Mouse (Mus musculus) ES-E14 (cell line): ENCODE data around the gene Wdr4. TPM values are rescaled to one million over a fixed set of nuclear protein-coding genes. Genes with fewer than 3 reads are reported as not detected.

Experiments used
- DNase-seq: peaks from one replicate; pipeline ENCODE4 v3.0.0-alpha.2; 2013; ENCODE audit warnings: low read depth, low spot score
- H3K27ac ChIP-seq: 2 replicates; pipeline ENCODE4 v1.5.1; 2012; ENCODE audit warnings: low read depth, mild to moderate bottlenecking, low read length, moderate library complexity, mixed read lengths; ENCODE audit not compliant: poor library complexity, insufficient read depth, severe bottlenecking
- H3K36me3 ChIP-seq: 2 replicates; pipeline ENCODE4 v1.6.1; 2012; ENCODE audit warnings: mild to moderate bottlenecking, low read length, moderate library complexity, mixed read lengths; ENCODE audit not compliant: control insufficient read depth, poor library complexity, insufficient read depth, severe bottlenecking
- H3K4me1 ChIP-seq, 2 experiments: fragments of 150-350 bp in 1 of 2; sonication (generic) in 1 of 2; 2 replicates each; pipeline ENCODE4 v1.6.1; 2012; ENCODE audit warnings: low read length in 2 of 2, mild to moderate bottlenecking in 1 of 2, mixed read lengths in 1 of 2; ENCODE audit not compliant: control insufficient read depth in 2 of 2, insufficient read depth in 2 of 2, poor library complexity in 1 of 2
- H3K4me3 ChIP-seq, 2 experiments: fragments of 150-350 bp in 1 of 2; sonication (generic) in 1 of 2; 2 replicates each; pipeline ENCODE4 v1.5.1; 2012; ENCODE audit warnings: low read length in 2 of 2, low read depth in 1 of 2, mild to moderate bottlenecking in 1 of 2, mixed read lengths in 1 of 2; ENCODE audit not compliant: insufficient read depth in 1 of 2, poor library complexity in 1 of 2, severe bottlenecking in 1 of 2
- H3K9ac ChIP-seq: 2 replicates; pipeline ENCODE4 v1.6.1; 2012; ENCODE audit warnings: low read depth, mild to moderate bottlenecking, low read length, mixed read lengths; ENCODE audit not compliant: poor library complexity, insufficient read depth, severe bottlenecking
- H3K9me3 ChIP-seq: fragments of 150-350 bp; sonication (generic); 2 replicates; pipeline ENCODE4 v1.6.1; 2012; ENCODE audit warnings: low read depth, mild to moderate bottlenecking, low read length; ENCODE audit not compliant: control insufficient read depth, insufficient read depth
- CHD2 ChIP-seq: IDR thresholded peaks from 2 replicates; pipeline ENCODE4 v1.6.1; 2014; ENCODE audit warnings: mild to moderate bottlenecking, low read depth, low read length, inconsistent platforms
- HCFC1 ChIP-seq: IDR thresholded peaks from 2 replicates; pipeline ENCODE4 v1.6.1; 2012; ENCODE audit warnings: low read length, inconsistent platforms, borderline replicate concordance; ENCODE audit not compliant: insufficient read depth
- MAFK ChIP-seq: IDR thresholded peaks from 2 replicates; pipeline ENCODE4 v1.6.1; 2014; ENCODE audit warnings: mild to moderate bottlenecking, low read depth, low read length, inconsistent platforms; ENCODE audit not compliant: insufficient read depth
- ZC3H11A ChIP-seq: IDR thresholded peaks from 2 replicates; pipeline ENCODE4 v1.6.1; 2012; ENCODE audit warnings: low read depth, mild to moderate bottlenecking, inconsistent platforms, low read length, borderline replicate concordance
- ZNF384 ChIP-seq: IDR thresholded peaks from 2 replicates; pipeline ENCODE4 v1.6.1; 2012; ENCODE audit warnings: low read depth, low read length, inconsistent platforms
- in situ Hi-C, 2 experiments: fragments of 600-800 bp; cut with MboI; formaldehyde crosslinking; loops; one replicate each; pipeline ENCODE4 v1.15.1; 2025; ENCODE audit warnings: low sequenced_read_pairs in 2 of 2, inconsistent platforms in 1 of 2; ENCODE audit not compliant: unreplicated experiment in 2 of 2
- total RNA-seq: library from RNA; depleted of rRNA; stranded (reverse); fragments of 300-350 nt; gene quantifications from 2 replicates; pipeline ENCODE4 v1.2.3, GENCODE M21; 2012; rRNA removed

The Wdr4 gene
- total RNA-seq, 1 experiment: 58.5 TPM

DNA sequence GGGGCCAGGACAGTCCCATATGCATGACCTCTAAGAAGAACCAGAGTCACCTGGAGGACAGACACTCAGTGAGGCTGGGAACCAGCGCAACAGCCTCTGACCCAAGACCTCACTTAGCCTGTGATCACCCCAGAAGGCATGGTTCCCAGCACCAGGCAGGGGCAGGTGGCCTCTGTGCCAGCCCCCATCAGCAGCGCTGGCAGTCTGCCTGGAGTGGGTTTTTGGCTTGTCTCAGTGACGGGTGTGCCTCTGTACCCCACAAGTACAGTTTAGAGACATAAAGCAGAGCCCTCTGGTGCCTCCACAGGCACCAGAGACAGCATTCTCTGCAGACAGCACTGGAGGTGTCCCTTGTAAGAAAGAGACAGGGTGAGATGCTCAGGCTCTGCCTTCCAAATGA lies 69.6 kb downstream of the Wdr4 start:
- in situ Hi-C loops: no loop called here
- Histone ChIP-seq H3K4me3 (no peak overlapping the region), H3K9me3 (no peaks in the 10 kb centered on the region), H3K4me1 (peaks cover 0 to 13% of the 10 kb centered on the region in 2 experiments; a peak in 2 of 4 replicates), H3K9ac (no peak overlapping the region), H3K27ac (no peak overlapping the region), H3K36me3 (no peaks in the 10 kb centered on the region)
- TF ChIP-seq MAFK: no peak
- no peak for TF ChIP-seq CHD2
- TF ChIP-seq ZC3H11A: no peak
- TF ChIP-seq HCFC1: no peak
- TF ChIP-seq ZNF384: no peak
- no peak for DNase-seq

DNA sequence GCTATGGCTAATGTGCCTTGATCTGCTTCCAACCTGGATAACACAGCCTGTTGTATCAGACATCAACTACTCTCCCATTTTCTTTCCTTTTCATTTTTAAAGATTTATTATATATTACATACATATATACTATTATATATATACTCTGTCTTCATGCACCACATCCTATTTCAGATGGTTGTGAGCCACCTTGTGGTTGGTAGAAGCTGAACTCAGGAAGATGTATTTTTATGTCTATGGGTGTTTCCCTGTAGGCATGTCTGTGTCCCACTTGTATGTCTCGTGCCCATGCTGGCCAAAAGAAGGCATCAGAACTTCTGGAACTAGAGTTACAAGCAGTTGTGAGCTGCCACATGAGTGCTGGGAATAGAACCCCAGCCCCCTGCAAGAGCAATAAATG lies 71.3 kb downstream of the Wdr4 start:
- Histone ChIP-seq H3K9me3 (no peaks in the 10 kb centered on the region), H3K4me1 (peaks cover 0 to 11% of the 10 kb centered on the region in 2 experiments; a peak in 2 of 4 replicates)
- in situ Hi-C loops: no loop called here

GRCm38 (mm10) chr17:31447766-31448165 lies 72.0 kb downstream of the Wdr4 start:
- TF ChIP-seq CHD2: no peak
- TF ChIP-seq HCFC1: no peak
- no peak for TF ChIP-seq ZNF384
- no peak for TF ChIP-seq ZC3H11A
- TF ChIP-seq MAFK: no peak
- no peaks in the 10 kb centered on the region for H3K36me3 ChIP-seq
- DNase-seq: no peak
- no peaks in the 10 kb centered on the region for H3K9me3 ChIP-seq
- H3K9ac ChIP-seq: no peak overlapping the region
- peaks cover 0 to 7% of the 10 kb centered on the region in 2 experiments; a peak in 1 of 4 replicates for H3K4me1 ChIP-seq
- no peak overlapping the region for H3K27ac ChIP-seq
- no peak overlapping the region for H3K4me3 ChIP-seq
- in situ Hi-C loops: no loop called here

More for the DNA sequence above, 71.3 kb downstream of the Wdr4 start:
- Histone ChIP-seq H3K9ac (no peak overlapping the region), H3K36me3 (no peaks in the 10 kb centered on the region), H3K4me3 (no peak overlapping the region), H3K27ac (no peak overlapping the region)
- DNase-seq: no peak
- TF ChIP-seq MAFK (no peak), ZNF384 (no peak), CHD2 (no peak), ZC3H11A (no peak), HCFC1 (no peak)

DNA sequence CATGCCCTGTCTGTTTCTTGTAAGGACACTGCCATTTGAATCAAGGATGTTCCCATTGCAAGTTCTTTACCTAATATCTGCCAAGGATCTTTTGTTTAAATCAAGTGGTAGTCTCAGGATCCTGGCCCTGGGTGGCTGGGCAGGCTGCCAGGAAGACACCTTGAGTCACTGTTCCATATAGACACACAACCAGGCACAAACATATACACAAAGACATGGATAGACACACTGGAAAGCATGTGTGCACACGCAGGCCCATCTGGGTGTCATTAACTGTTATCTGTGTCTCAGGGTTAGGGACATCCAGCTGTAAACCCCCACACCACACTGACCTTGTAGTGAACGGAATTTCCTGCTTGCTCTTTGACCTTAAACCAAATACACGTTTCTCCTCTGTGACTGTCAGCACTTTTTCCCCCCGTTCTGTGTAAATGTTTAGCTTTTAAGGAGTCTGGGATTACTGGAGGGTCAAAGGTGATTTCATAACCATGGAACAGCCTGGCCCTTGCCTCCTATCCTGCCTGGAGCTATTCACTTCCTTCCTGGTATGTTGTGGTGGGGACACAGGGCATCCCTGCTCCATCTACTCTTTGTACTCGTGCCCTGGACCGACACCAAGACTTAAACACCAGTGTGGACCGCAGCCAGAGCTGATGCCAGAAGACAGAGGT lies 74.6 kb downstream of the Wdr4 start:
- H3K9ac ChIP-seq: no peak overlapping the region
- in situ Hi-C loops: no loop called here
- H3K4me3 ChIP-seq: no peak overlapping the region
- DNase-seq: no peak
- no peaks in the 10 kb centered on the region for H3K36me3 ChIP-seq
- H3K4me1 ChIP-seq: no peaks in the 10 kb centered on the region; a peak in 1 of 4 replicates
- no peaks in the 10 kb centered on the region for H3K9me3 ChIP-seq
- TF ChIP-seq CHD2 (no peak), HCFC1 (no peak), ZC3H11A (no peak), MAFK (no peak), ZNF384 (no peak)
- no peak overlapping the region for H3K27ac ChIP-seq

Other genes starting within 250 kb of the Wdr4 start
- gene Rsph1, start 242.6 kb downstream of the Wdr4 start, total RNA-seq: 1.4 and 1.9 TPM in 2 replicates
- gene Slc37a1, start 233.2 kb downstream of the Wdr4 start, total RNA-seq: 37.5 and 64.8 TPM in 2 replicates
- 3.9 and 6.9 TPM in 2 replicates for gene Pde9a, start 133.8 kb downstream of the Wdr4 start, total RNA-seq
- gene Ndufv3, start 135 bp upstream of the Wdr4 start, total RNA-seq: 206 and 242 TPM in 2 replicates
- 16.3 and 20.8 TPM in 2 replicates for gene Pknox1, start 44.8 kb upstream of the Wdr4 start, total RNA-seq
- gene Cbs, start 117.3 kb upstream of the Wdr4 start, total RNA-seq: 8.6 and 15.5 TPM in 2 replicates
- 219 and 238 TPM in 2 replicates for gene U2af1, start 138.9 kb upstream of the Wdr4 start, total RNA-seq
- gene Cryaa, start 157.8 kb upstream of the Wdr4 start, total RNA-seq: 0.36 TPM in 1 of 2 replicates, not detected in the other